Mouse (Mus musculus) urinary bladder, adult 2 months (tissue): ENCODE measurements around the gene Gm47995. TPM values are rescaled to one million over a fixed set of nuclear protein-coding genes. Genes with fewer than 3 reads are reported as not detected.
"Not testable (repeated sequence)": the region's sequence is repeated elsewhere in the genome, so short reads cannot be mapped to it uniquely, and the experiment has no call there.

ENCODE experiments used
- DNase-seq: peaks from one replicate; pipeline ENCODE4 v3.0.0; 2022; ENCODE audit warnings: low spot score
- polyA plus RNA-seq: library from polyadenylated mRNA; depleted of rRNA; stranded (reverse); fragments of >200 nt; gene quantifications from 2 replicates; pipeline ENCODE4 v1.2.3, GENCODE M21; 2012; rRNA removed

Gene Gm47995
- not detected in 2 replicates for polyA plus RNA-seq

GRCm38 (mm10) chr1:151198120-151198519, at the start of gene Gm47995:
Gene Gm47995, plus strand, starts transcription at chr1:151198448.
- DNase-seq, result not testable (repeated sequence)

DNA sequence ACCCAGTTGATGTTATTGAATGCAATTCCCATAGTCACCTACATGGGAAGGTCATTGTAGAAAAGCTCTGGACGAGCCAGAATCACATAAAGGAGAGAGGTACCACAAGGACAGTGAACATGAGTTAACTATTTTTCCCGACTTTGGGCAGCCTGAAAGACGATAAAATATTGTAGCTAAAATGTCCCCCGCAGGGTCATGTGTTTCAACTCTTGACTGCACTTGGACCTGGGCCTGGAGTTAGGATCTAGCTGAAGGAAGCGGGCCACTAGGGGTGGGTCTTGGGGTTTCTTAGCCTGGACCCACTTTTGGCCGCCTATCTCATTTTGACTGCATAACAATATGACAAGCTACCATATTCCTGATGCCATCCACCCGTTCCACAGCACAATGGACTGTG, 48.0 kb upstream of the Gm47995 start:
- no peak for DNase-seq

GRCm38 (mm10) chr1:151151089-151151488, 47.2 kb upstream of the Gm47995 start:
- DNase-seq, result no peak

- DNase-seq, result no peak
Measured at GRCm38 (mm10) chr1:151153056-151153652, 45.1 kb upstream of the Gm47995 start.

DNA sequence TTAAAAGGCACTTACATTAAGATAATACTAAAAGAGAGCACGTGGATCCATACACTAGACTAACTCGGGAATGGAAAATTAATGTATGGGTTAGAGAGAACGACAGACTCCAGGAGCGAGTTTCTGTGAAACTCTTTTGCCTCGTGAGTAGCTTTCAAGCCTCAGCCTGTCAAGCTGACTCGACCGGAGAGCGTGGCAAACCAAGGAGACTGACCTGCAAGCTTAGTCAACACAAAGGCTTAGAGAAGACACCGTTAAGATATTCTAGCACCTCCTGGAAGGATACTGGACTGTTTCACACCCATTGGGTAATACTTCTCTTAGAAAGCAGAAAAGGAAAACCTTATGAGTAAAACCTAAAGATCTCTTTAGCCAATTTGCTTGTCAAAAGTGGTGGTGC, 44.1 kb upstream of the Gm47995 start:
- not testable (repeated sequence) for DNase-seq

GRCm38 (mm10) chr1:151156129-151156528, 42.1 kb upstream of the Gm47995 start:
- DNase-seq, result no peak

DNA sequence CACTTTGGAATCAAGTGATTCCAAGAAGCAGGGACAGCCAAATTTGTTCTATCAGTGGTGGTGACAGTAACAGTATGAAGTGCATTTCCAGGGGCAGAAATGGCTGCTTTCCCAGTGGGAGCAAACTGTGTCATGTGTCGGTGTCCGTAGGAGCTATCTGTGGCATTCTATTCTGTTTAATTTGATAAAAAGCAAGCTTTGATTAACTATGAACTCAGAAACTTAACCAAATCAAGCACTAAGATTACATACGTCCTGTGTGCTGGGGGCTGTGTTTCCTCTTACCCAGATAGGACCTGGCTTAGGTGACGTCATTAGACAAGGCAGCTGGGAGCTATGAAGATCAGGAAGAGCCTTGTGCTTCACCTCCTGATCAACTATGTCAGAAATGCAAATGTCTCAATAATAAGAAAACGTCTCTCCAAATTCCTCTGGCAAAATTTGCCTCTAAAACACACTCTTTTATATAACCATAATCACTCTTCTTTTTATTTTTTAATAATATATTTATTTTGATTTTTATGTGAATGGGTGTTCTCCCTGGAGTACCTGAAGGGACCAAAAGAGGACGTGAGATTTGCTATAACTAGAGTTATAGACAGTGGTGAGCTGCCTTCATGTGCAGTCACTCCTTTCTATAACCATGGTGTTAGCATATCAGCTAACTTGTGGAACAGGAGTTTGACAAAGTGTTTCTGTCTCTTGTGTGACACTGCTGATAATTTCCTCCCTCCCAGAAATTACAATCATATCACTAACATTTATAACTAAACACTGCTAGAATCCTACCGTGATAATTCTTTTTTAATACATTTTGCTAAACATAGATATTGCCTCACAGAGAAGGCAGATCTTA, 41.2 kb upstream of the Gm47995 start:
- no peak for DNase-seq

DNA sequence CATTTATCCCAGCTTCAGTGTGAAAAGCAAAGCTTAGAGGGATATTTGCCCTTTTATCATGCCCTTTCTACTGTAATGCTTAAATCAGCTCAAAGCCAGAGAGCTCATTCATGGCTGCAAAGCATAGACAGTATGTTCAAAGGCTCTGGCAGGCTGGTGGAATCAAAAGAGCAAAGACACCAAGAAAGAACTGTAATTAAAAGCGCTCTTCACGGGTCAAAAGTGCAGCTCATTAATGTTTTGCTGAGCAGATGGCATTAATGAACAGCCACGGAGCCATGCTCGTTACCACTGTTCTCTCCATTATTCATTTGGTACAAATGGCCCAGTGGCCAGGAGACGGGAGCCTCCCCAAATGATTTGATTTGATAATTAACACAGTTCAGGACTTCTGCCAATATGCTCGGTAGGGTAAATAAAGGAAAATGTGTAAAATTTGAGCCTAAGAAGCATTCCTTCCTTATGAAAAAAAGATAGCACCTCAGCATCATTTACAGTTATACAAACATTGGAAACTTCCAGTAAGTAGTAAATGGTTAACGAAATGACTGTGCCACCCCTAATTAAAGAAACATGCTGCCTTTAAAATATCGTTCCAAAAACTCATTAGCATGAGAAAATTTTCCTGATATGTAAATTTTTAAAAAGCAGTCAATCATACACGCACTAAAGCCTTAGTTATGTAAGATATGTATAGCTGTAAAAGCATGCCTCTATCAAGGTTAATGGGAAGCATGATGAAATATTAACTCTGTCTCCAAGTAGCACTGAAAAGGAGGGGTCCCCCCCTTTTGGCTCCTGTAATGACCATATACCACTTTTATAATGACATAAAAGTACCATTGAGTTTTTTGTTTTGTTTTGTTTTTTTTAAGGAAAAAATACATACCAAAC, 40.0 kb upstream of the Gm47995 start:
- no peak for DNase-seq

DNA sequence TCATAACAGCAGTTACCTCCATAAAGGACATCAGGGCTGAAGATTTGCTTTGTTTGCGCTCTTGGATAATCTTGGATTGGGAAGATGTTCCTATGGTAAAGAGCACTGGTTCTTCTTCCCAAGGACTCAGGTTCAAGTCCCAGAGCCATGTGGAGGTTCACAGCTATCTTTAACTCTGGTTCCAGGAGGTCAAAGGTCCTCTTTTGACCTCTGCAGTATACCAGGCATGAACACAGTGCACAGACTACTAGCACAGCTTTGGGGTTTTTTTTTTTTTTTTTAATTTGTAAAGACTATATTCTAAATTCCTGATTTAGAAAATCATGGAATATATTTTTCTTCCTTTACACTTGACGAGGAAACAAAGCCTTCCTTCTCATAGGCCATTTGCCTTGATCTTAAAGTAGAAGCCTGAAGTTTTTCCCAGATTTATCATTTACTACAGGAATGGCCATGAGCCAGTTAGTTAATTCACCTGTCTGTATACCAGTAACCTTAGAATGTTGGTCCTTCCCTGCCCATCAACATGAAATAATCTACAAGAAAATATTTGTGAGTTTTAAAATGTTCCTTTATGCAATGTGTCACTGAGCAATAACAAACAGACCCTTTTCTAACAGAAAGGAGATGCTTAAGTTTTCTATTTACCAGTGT, 39.3 kb upstream of the Gm47995 start:
- DNase-seq, result no peak

DNA sequence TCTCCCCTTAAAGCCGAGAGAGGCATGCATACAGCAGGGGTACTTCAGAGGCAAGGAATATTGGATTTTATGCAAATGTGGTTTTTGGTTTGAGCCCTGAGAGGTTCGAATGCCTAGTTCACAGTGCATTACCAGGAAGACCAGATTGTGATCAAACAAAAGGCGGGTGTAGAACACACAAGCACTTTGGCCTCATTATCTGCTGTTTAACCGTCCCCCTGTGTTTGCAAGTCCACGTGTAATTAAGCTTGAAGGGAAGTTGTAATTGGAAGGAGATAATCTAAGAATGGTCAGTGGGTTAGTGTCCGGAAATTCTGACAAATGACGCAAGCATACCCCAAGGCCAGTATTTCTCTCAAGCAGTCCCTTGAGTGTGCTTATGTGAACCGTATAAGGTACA, 32.2 kb upstream of the Gm47995 start:
- DNase-seq, result no peak

DNA sequence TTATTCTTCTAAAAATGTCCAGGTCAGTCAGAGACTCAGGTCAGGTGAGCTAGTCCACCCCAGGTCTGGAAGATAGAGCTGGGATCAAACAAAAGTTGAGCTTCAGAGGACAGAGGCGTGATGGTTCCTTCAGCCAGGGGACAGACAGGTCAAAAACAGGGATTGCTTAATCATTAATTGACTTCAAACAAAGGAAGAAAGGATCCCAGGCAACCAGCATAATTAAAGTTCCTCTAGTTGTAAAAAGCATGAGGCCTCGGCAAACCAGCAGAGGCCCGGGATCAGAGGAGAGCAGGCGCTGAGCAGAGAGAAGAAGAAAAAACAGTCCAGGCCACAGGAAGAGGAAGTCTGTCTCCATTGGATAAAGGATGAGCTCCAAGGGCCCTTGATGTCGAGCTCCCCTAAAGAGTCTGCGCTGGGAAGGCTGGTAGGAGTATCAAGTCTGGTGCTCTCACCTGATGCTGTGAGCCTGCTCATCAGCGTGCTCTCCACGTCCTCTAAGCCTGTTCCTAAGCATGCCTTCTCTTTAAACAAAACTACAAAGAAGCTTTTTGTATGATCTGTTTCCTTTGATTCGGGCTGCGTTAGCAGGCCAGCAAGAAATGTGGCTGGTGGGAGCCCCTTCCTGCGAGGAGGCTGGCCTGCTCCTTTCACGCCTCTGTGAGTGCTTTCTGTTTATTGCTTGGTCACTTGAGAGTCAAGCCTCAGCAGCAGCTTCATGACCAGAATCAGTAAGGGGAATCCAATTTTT, 30.8 kb upstream of the Gm47995 start:
- DNase-seq, result no peak

DNA sequence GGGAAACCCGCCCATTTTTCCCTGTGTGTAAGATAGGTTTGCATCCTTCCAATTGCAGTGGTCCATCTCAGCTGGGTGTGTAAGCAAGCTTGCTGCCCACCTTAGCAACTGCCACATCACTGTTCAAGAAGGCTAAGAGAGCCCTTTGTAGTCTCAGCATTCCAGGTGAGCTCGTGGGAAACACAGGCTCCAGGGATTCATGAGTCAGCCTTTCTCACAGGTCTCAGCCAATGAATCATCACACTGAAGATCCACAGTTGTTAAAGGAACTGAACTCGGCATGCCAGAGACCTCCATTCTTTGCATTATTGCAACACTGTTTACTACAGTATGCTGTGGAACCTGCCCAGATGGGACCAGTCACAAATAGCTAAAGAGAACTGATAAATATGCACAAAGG, 29.6 kb upstream of the Gm47995 start:
- no peak for DNase-seq

GRCm38 (mm10) chr1:151171572-151172461, 26.4 kb upstream of the Gm47995 start:
- no peak for DNase-seq

DNA sequence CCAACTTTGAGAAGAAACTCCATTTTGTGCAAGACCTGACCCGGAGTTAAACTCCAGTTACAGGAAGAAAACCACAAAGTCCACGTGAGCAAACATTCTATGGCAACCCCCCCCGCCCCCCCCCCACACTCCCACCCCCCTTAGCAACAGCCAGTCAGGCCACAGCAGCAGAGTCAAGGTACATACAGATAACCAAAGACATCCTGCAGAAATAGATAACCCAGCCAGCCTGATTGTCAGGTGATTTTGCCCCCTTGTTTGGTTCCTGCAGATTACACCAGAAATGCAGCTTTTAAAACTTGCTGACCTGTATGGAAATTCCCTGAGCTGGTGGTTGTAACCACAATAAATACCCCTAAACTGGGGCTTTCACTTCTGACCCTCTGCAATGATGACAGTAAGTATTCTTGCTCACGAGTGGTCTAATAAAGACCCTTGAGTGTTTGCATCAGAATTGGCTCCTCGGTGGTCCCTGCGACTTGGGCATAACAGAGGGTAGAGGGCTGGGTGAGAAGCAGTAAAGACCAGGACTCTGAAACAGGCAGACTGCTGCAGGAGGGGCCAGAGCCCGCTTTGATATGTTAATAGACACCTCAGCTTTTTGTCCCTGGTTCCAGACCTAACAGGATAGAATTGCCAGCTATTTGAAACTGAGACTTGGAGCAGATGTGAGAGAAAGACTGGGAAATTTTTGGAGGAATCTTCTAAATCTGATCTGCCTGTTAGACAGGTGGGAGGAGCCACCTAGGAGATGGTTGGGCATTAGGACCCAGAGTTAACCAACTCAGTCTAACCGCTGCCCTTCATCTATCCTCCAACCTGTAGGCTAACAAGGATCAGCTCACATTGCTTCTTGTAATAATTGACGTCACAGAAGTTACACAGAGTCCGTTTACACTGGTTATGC, 21.0 kb upstream of the Gm47995 start:
- DNase-seq, result no peak

- DNase-seq, result no peak
Measured at GRCm38 (mm10) chr1:151177937-151178271, 20.3 kb upstream of the Gm47995 start.

DNA sequence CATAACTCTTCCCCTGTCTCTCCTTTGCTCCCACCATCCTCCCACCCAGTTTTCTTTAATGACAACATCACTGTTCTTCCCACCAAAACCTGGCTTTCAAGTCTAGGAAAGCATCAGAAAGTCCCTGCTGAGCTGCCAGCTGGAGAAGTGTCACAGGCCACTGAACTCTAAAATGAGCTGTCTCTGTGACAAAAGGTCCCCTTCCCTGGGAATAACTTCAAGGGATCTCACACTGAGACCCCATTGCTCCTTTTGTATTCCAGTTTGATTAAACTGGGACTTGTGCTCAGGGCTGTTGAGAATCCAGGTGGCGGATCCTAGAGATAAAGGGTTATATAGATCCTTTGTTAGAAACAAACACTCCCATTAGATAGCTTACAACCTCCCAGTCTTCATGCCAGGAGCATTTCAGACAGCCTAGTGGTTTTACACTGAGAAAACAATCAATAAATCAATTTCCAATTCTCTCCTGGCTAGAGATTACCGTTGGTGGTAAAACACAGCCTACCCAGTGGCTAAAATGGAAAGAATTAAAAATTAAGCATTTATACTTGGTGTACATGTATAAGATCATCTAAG, 19.7 kb upstream of the Gm47995 start:
- no peak for DNase-seq

DNA sequence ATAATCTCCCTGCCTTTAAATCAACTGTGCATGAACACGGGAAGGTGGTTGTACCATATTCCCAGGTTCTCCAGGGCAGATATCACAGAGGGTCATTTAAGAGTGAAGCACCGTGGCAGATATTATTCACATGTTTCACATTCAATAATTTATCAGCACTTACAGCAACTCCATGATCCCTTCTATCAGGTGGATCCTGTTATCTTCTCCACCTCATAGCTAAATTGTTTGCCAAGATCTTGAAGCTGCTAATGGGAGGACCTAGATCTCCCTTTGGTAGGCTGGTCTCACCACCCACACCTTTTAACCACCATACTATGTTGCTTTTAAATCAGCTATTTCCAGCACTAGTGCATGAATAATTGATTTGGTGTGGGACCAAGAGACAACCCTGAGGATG, 18.1 kb upstream of the Gm47995 start:
- DNase-seq, result no peak

GRCm38 (mm10) chr1:151182266-151182665, 16.0 kb upstream of the Gm47995 start, which contains the start of gene Gm47985:
Gene Gm47985, plus strand, starts transcription at chr1:151182537.
- not testable (repeated sequence) for DNase-seq

DNA sequence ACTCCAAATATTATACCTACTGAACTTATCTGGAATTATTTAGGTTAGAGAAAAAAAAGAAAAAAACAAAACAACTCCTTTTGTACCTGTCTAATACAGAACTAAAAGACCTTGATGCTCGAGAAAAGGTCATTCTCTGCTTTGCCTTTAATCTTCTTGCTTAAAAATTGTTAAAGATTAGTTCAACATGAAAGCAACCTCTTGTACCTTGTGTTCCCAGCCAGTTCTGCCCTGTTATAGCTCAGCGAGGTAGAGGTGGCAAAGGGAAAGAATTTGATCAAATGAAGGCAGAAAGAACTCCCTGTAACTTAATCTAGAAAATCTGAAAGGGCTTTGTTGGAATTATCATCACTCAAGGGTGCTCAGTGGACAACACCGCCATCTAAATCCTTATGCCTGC, 12.1 kb upstream of the Gm47995 start:
- DNase-seq, result not testable (repeated sequence)
